Mouse (Mus musculus) embryonic facial prominence, embryonic 13.5 days (tissue): Measurements from ENCODE around the gene Gm42906. TPM values are rescaled to one million over a fixed set of nuclear protein-coding genes. Genes with fewer than 3 reads are reported as not detected.

Experiments used
- ATAC-seq: fragments of 200-750 bp; cut with Nextera tagmentation; 2 replicates; pipeline ENCODE4 v1.8.0; 2017; ENCODE audit warnings: low read depth; ENCODE audit not compliant: insufficient number of reproducible peaks, insufficient read depth, low FRiP score, low TSS enrichment
- H3K27ac ChIP-seq: fragments of 300-500 bp; sonication (generic); 2 replicates; pipeline ENCODE4 v1.5.1; 2015; ENCODE audit warnings: moderate library complexity, mild to moderate bottlenecking, inconsistent platforms
- H3K27me3 ChIP-seq: fragments of 300-500 bp; sonication (generic); 2 replicates; pipeline ENCODE4 v1.6.1; 2015; ENCODE audit warnings: mild to moderate bottlenecking, inconsistent platforms
- H3K36me3 ChIP-seq: fragments of 300-500 bp; sonication (generic); 2 replicates; pipeline ENCODE4 v1.6.1; 2015; ENCODE audit warnings: mild to moderate bottlenecking, inconsistent platforms
- H3K4me1 ChIP-seq: fragments of 300-500 bp; sonication (generic); 2 replicates; pipeline ENCODE4 v1.6.1; 2015; ENCODE audit warnings: inconsistent platforms
- H3K4me2 ChIP-seq: fragments of 300-500 bp; sonication (generic); 2 replicates; pipeline ENCODE4 v1.6.1; 2015; ENCODE audit warnings: moderate library complexity, mild to moderate bottlenecking, inconsistent platforms
- H3K4me3 ChIP-seq: fragments of 300-500 bp; sonication (generic); 2 replicates; pipeline ENCODE4 v1.5.1; 2015; ENCODE audit warnings: mild to moderate bottlenecking, inconsistent platforms
- H3K9ac ChIP-seq: fragments of 300-500 bp; sonication (generic); 2 replicates; pipeline ENCODE4 v1.6.1; 2015; ENCODE audit warnings: mild to moderate bottlenecking, inconsistent platforms
- H3K9me3 ChIP-seq: fragments of 300-500 bp; sonication (generic); 2 replicates; pipeline ENCODE4 v1.6.1; 2016; ENCODE audit warnings: inconsistent platforms
- WGBS: fragments of 180-500 bp; shearing (Covaris S2); methylation state at CpG from one replicate; pipeline ENCODE4 v1.1.7; 2015; ENCODE audit warnings: mixed read lengths; 5-methylcytosine and 5-hydroxymethylcytosine counted together
- polyA plus RNA-seq: library from polyadenylated mRNA; unstranded; fragments of >200 nt; fragmentation: Nextera tagmentation; extraction: Ambion mirVana; gene quantifications from 2 replicates; pipeline ENCODE4 v1.2.1, GENCODE M21; 2015

The Gm42906 gene
- not detected in 2 replicates for polyA plus RNA-seq

- 54% methylated on average over 3 of the region's 3 CpGs for WGBS
- no peak for ATAC-seq
- H3K4me2 ChIP-seq: no peak within 1 kb of the TSS
- H3K27ac ChIP-seq: no peak within 1 kb of the TSS
- no peak within 1 kb of the TSS for H3K9ac ChIP-seq
- H3K9me3 ChIP-seq: no peaks in the 10 kb centered on the region
- no peak within 1 kb of the TSS for H3K4me3 ChIP-seq
- H3K36me3 ChIP-seq: no peaks in the 10 kb centered on the region
- no peaks in the 10 kb centered on the region for H3K4me1 ChIP-seq
- H3K27me3 ChIP-seq: no peaks in the 10 kb centered on the region
These were observed at the start of gene Gm42906 for GRCm38 (mm10) chr5:151428113-151428756. Gm42906 (minus strand) TSS chr5:151428163.

GRCm38 (mm10) chr5:151445695-151446094, 17.7 kb upstream of the Gm42906 start:
- ATAC-seq: no peak
- H3K4me2 ChIP-seq: no peak overlapping the region
- no peak overlapping the region for H3K27ac ChIP-seq
- no peaks in the 10 kb centered on the region for H3K27me3 ChIP-seq
- H3K9ac ChIP-seq: no peak overlapping the region
- 0 out of 2 replicates have a peak, but pooled peaks cover 3% of the 10 kb centered on the region for H3K9me3 ChIP-seq
- H3K4me3 ChIP-seq: no peak overlapping the region
- H3K36me3 ChIP-seq: no peaks in the 10 kb centered on the region
- H3K4me1 ChIP-seq: no peaks in the 10 kb centered on the region

GRCm38 (mm10) chr5:151435106-151435505, 7.1 kb upstream of the Gm42906 start:
- Histone ChIP-seq H3K27me3 (no peaks in the 10 kb centered on the region), H3K4me3 (no peak overlapping the region), H3K9ac (no peak overlapping the region), H3K9me3 (no peaks in the 10 kb centered on the region), H3K4me1 (no peaks in the 10 kb centered on the region), H3K27ac (no peak overlapping the region), H3K4me2 (no peak overlapping the region), H3K36me3 (no peaks in the 10 kb centered on the region)
- no peak for ATAC-seq

- Histone ChIP-seq H3K4me1 (no peaks in the 10 kb centered on the region), H3K9ac (no peak overlapping the region), H3K9me3 (no peaks in the 10 kb centered on the region), H3K27me3 (no peaks in the 10 kb centered on the region), H3K36me3 (no peaks in the 10 kb centered on the region), H3K27ac (no peak overlapping the region), H3K4me3 (no peak overlapping the region), H3K4me2 (no peak overlapping the region)
- WGBS: 75% methylated on average over 3 of the region's 3 CpGs
- ATAC-seq: no peak
These were observed 1.5 kb downstream of the Gm42906 start for GRCm38 (mm10) chr5:151426466-151426865.

- Histone ChIP-seq H3K27me3 (no peaks in the 10 kb centered on the region), H3K27ac (no peak overlapping the region), H3K4me2 (no peak overlapping the region), H3K9me3 (no peaks in the 10 kb centered on the region), H3K4me3 (no peak overlapping the region), H3K9ac (no peak overlapping the region), H3K36me3 (no peaks in the 10 kb centered on the region), H3K4me1 (no peaks in the 10 kb centered on the region)
- no peak for ATAC-seq
- WGBS: 84% methylated on average over 6 of the region's 6 CpGs
These were observed 5.3 kb downstream of the Gm42906 start for GRCm38 (mm10) chr5:151422692-151423091.

- Histone ChIP-seq H3K9ac (no peak overlapping the region), H3K4me3 (no peak overlapping the region), H3K4me2 (no peak overlapping the region), H3K4me1 (no peaks in the 10 kb centered on the region), H3K27me3 (no peaks in the 10 kb centered on the region), H3K36me3 (no peaks in the 10 kb centered on the region), H3K27ac (no peak overlapping the region), H3K9me3 (no peaks in the 10 kb centered on the region)
- no peak for ATAC-seq
- 67% methylated on average over 7 of the region's 7 CpGs for WGBS
These were observed 6.1 kb downstream of the Gm42906 start for GRCm38 (mm10) chr5:151421859-151422258.

- Histone ChIP-seq H3K9me3 (no peaks in the 10 kb centered on the region), H3K27me3 (no peaks in the 10 kb centered on the region), H3K27ac (no peak overlapping the region), H3K4me3 (no peak overlapping the region), H3K4me2 (no peak overlapping the region), H3K36me3 (no peaks in the 10 kb centered on the region), H3K4me1 (peaks cover 2% of the 10 kb centered on the region), H3K9ac (no peak overlapping the region)
- WGBS: 83% methylated on average over 2 of the region's 2 CpGs
- no peak for ATAC-seq
These were observed 9.4 kb downstream of the Gm42906 start for GRCm38 (mm10) chr5:151418551-151418950.

GRCm38 (mm10) chr5:151417421-151418038, 10.4 kb downstream of the Gm42906 start:
- no peak overlapping the region for H3K4me2 ChIP-seq
- H3K27me3 ChIP-seq: no peaks in the 10 kb centered on the region
- H3K27ac ChIP-seq: no peak overlapping the region
- no peak overlapping the region for H3K4me3 ChIP-seq
- no peak for ATAC-seq
- 76% methylated on average over 2 of the region's 2 CpGs for WGBS
- H3K36me3 ChIP-seq: no peaks in the 10 kb centered on the region
- H3K9me3 ChIP-seq: no peaks in the 10 kb centered on the region
- H3K9ac ChIP-seq: no peak overlapping the region
- H3K4me1 ChIP-seq: peaks cover 11% of the 10 kb centered on the region

GRCm38 (mm10) chr5:151416988-151417387, 11.0 kb downstream of the Gm42906 start:
- H3K4me2 ChIP-seq: no peak overlapping the region
- H3K9me3 ChIP-seq: no peaks in the 10 kb centered on the region
- H3K4me1 ChIP-seq: peaks cover 14% of the 10 kb centered on the region
- no peak overlapping the region for H3K27ac ChIP-seq
- H3K9ac ChIP-seq: no peak overlapping the region
- no peaks in the 10 kb centered on the region for H3K27me3 ChIP-seq
- H3K36me3 ChIP-seq: no peaks in the 10 kb centered on the region
- H3K4me3 ChIP-seq: no peak overlapping the region
- no peak for ATAC-seq
- 38% methylated on average over 1 of the region's 1 CpGs for WGBS

GRCm38 (mm10) chr5:151413617-151414016, 14.3 kb downstream of the Gm42906 start:
- no peak overlapping the region for H3K4me2 ChIP-seq
- ATAC-seq: no peak
- H3K4me3 ChIP-seq: no peak overlapping the region
- no peaks in the 10 kb centered on the region for H3K9me3 ChIP-seq
- H3K4me1 ChIP-seq: peaks cover 14% of the 10 kb centered on the region
- no peak overlapping the region for H3K9ac ChIP-seq
- no peaks in the 10 kb centered on the region for H3K27me3 ChIP-seq
- H3K27ac ChIP-seq: no peak overlapping the region
- 60% methylated on average over 3 of the region's 3 CpGs for WGBS
- no peaks in the 10 kb centered on the region for H3K36me3 ChIP-seq

GRCm38 (mm10) chr5:151412666-151413463, 15.1 kb downstream of the Gm42906 start:
- no peaks in the 10 kb centered on the region for H3K9me3 ChIP-seq
- ATAC-seq: no peak
- H3K9ac ChIP-seq: no peak overlapping the region
- no peaks in the 10 kb centered on the region for H3K36me3 ChIP-seq
- peak overlapping the region; percentile 9; the same call in 1 of the 2 replicates for H3K27ac ChIP-seq
- H3K27me3 ChIP-seq: no peaks in the 10 kb centered on the region
- peak overlapping the region; percentile 20; the same call in 1 of the 2 replicates for H3K4me2 ChIP-seq
- H3K4me1 ChIP-seq: peaks cover 14% of the 10 kb centered on the region
- WGBS: 44% methylated on average over 11 of the region's 11 CpGs
- H3K4me3 ChIP-seq: no peak overlapping the region

- Histone ChIP-seq H3K4me3 (no peak overlapping the region), H3K4me1 (peaks cover 14% of the 10 kb centered on the region), H3K9ac (no peak overlapping the region), H3K36me3 (no peaks in the 10 kb centered on the region), H3K27me3 (no peaks in the 10 kb centered on the region), H3K27ac (no peak overlapping the region), H3K9me3 (no peaks in the 10 kb centered on the region), H3K4me2 (no peak overlapping the region)
- ATAC-seq: no peak
- 68% methylated on average over 3 of the region's 3 CpGs for WGBS
These were observed 18.0 kb downstream of the Gm42906 start for GRCm38 (mm10) chr5:151410006-151410405.
